Mouse (Mus musculus) B cell, adult 62 days (primary cell): ENCODE results near the gene Bud23. TPM values are rescaled to one million over a fixed set of nuclear protein-coding genes. Genes with fewer than 3 reads are reported as not detected.

Experiments used
- total RNA-seq: library from RNA; stranded (reverse); gene quantifications from 4 replicates; pipeline ENCODE4 v1.2.4, GENCODE M21; 2023

Gene Bud23
- total RNA-seq, result 96.5 to 129 TPM (median 120 TPM) in 4 replicates

DNA sequence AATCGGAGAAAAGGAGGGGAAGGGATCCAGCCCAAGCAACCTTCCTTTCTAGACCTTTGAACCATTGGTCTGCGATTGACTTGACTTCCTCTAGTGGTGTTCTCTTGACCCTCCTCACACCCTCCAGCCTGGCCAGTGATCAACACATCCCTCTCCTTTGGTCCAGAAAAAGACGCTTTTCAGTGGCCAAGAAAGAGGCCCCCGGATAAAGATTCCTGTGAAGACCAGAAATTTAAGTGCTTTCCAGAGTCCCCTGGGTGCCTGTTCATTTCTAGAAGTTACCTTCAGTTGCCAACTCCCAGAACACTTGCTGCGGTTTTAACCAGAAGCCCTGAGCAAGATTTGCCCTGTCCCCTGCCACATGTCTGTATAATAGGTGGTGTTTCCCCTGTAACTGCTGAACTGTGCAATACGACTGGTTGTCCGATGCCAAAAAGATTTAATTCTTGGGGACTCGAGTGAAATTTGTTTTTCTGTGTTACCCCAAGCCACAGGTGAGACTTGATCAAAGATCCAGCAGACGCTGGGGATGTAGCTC is at the start of gene Bud23:
TSS of gene Bud23 (minus strand) at position 51 of the 538 bp plus-strand sequence.

DNA sequence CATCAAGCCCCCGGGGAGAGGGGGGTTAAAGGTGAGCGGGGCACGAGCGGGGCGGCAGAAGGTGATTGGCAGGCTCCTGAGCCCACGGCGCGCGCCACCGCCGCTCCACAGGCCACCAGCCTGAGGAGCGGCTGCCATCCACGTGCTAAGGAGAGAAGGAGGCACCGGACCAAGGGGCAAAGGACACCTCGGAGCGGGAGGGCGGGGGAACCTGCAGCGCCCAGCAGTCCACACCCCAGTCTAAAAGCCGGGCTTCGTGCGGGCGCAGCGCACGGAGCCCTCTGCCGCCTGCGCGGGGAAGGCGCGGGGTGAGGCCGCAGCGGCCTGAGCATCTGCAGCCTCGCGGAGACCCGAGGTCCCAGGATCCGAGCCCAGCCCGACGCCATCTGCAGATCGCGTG is 24.9 kb upstream of the Bud23 start, which contains the start of gene Mlxipl:
TSS of gene Mlxipl (plus strand) at position 238 of the 400 bp plus-strand sequence.

GRCm38 (mm10) chr5:135077564-135078481 is 13.1 kb upstream of the Bud23 start, which contains the start of gene Vps37d:
Vps37d (minus strand) TSS chr5:135078266.

GRCm38 (mm10) chr5:135063629-135064381 is 954 bp downstream of the Bud23 start, which contains the start of gene Dnajc30:
Dnajc30 (plus strand) TSS chr5:135064202.

DNA sequence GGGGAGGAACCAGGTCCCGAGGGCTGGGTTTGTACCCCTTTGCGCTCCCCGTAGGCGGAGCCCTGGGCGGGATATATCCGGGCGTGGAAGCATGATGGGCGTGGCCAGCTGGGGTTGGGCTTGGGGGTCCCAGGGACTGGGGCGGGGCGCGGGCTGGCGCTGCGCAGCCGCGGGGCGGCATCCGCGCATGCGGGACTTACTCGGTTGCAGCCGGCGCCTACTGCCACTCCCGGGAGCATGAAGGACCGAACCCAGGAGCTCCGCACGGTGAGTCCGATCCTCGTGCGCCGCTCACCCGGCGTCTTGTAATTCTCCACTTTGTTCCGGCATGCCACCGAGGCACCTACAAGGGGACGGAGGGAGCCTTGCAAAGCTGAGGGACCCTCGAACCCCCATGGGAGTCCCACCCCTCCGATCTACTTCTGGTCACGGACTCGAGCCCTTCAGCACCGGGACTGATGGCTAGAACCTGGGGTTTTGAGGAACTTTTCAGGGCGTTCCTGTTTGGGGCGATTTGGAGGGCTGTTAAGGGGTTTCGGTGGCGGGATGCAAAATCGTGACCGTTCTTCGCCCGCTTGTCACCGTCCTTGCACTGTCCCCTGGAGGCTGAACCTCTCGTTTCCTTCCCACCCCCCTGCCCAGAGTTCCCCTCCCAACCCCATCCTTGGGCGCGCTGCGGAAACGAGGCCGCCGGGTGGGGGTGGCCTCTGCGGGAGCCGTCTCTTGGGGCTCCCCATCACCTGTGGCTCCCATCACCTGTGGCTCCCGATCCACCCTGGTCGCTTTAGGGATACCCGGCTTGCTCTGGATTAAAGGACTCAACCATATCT is 41.2 kb downstream of the Bud23 start, which contains the start of gene Stx1a:
TSS of gene Stx1a (plus strand) at position 139 of the 830 bp plus-strand sequence.

DNA sequence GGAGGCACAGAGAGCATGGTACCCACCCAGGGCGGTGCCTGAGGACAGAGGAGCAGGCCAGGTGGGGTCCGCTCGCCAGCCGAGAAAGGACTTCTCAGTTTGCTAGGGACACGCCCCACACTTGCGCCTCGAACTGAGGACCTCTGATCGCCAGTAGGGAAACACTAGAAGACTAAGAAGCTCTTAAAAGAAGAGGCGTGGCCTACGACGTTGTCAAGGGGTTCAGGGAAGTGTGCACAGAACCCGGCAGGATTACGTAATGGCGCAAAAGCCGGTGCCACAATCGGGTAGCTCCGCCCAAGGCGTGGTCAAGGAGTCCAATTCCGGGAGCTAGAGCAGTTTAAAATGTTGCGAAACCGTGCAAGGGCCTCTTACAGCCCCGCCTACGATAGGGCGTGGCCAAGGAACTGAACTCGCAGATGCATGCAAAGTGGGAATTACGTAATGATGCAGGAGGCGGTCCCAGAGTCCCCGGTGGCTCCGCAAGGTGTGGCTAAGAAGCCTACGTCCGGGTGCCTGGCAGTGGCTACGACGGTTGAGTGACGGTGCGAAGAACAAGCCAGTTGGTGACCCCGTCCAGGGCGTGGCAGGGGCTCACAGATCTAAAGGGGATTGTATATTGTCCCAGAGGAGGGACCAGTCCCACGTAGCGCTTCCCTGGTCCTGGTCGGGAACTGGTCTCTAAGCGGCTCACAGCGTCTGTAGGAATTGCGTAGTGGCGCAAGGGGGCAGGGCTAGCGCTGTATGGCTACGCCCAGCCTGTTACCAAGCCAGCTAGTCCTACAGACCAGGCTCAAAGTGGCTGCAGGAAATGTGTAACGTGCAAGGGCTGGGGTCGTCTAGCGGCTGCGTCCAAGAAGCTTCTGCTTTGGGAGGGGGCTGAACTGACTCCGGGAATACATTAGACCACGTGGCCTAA is 55.8 kb downstream of the Bud23 start, which contains the start of gene Abhd11:
TSS of gene Abhd11 (plus strand) at position 482 of the 919 bp plus-strand sequence.

Other genes with a start within 250 kb of the Bud23 start
- not detected in 4 replicates for gene Tmem270, start 158.2 kb downstream of the Bud23 start, total RNA-seq
- gene Cldn13, start 149.4 kb downstream of the Bud23 start, total RNA-seq, result not detected in 4 replicates
- gene Mettl27, start 132.6 kb downstream of the Bud23 start, total RNA-seq, result 1.4 to 3.3 TPM (median 2.4 TPM) in 4 replicates
- gene Cldn4, start 118.0 kb downstream of the Bud23 start, total RNA-seq, result not detected in 4 replicates
- not detected in 4 replicates for gene Cldn3, start 78.7 kb downstream of the Bud23 start, total RNA-seq
- gene Abhd11, start 55.8 kb downstream of the Bud23 start, total RNA-seq, result 34.9 to 40.6 TPM (median 35.5 TPM) in 4 replicates
- gene Stx1a, start 41.5 kb downstream of the Bud23 start, total RNA-seq, result 2.8 to 4.7 TPM (median 3.7 TPM) in 4 replicates
- 17.3 to 20.2 TPM (median 19.1 TPM) in 4 replicates for gene Dnajc30, start 757 bp downstream of the Bud23 start, total RNA-seq
- gene Vps37d, start 13.3 kb upstream of the Bud23 start, total RNA-seq, result 0.50 to 0.95 TPM (median 0.61 TPM) in 3 of 4 replicates, not detected in the other
- not detected in 4 replicates for gene Mlxipl, start 24.9 kb upstream of the Bud23 start, total RNA-seq
- gene Tbl2, start 84.7 kb upstream of the Bud23 start, total RNA-seq, result 14.3 to 17.0 TPM (median 15.3 TPM) in 4 replicates
- gene Bcl7b, start 103.3 kb upstream of the Bud23 start, total RNA-seq, result 72.8 to 88.8 TPM (median 76.4 TPM) in 4 replicates
- 104 to 115 TPM (median 110 TPM) in 4 replicates for gene Baz1b, start 122.3 kb upstream of the Bud23 start, total RNA-seq
- gene Fzd9, start 186.3 kb upstream of the Bud23 start, total RNA-seq, result 0.24 to 0.67 TPM (median 0.45 TPM) in 4 replicates